Mouse (Mus musculus): ENCODE results near the gene Cdk17.
"Not testable (repeated sequence)": the region's sequence is repeated elsewhere in the genome, so short reads cannot be mapped to it uniquely, and the experiment has no call there.

The Cdk17 gene

DNA sequence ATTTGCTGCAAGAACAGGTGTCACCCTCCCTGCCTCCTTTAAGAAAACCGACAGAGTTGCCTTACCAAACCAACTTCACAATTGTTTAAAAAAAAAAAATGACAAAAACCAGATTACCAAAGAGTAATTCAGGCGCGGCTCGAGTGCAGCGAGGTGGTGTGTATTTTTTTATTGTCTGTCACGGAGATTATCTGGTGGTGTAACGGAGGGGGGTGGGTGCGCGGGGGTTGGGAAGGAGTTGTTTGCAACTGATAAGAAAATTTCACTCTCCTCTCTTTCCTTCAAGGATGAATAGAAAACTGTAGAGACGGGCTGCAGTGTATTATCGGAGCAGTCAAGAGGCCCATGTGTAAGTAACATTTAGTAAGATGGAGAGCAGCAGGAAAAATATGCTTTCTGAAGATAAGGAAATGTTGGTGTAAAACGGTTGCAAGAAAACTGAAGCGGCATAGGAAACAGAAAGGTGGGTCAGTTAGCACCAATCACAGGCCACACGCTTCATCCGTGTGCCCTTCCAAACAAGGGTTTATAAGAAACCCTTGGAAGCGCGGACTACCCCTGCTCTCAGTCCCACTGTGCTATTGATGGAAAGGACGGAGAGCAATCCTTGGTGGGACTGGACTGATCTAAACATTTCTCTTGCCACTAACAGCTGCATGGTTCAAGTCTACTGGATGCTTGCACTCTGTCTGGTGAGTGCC is 17.2 kb upstream of the Cdk17 start:
- no peak for DNase-seq (ENCODE audit: low spot score in 2 of 2)

DNA sequence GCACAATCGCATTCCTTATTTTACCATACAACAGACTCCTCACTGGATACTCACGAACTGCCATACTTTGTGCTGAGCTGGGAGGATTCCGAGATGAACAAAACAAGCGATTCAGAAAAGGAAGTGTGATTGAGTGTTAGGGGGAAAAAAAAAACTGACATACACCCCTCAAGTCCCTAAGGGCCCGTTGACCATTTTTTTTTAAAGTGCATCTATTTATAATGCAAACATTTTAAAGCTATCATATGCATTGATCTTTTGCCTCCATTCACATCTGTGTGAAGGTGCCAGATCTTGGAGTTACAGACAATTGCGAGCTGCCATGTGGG is 16.7 kb upstream of the Cdk17 start:
- DNase-seq (ENCODE audit: low spot score in 2 of 2) = no peak

DNA sequence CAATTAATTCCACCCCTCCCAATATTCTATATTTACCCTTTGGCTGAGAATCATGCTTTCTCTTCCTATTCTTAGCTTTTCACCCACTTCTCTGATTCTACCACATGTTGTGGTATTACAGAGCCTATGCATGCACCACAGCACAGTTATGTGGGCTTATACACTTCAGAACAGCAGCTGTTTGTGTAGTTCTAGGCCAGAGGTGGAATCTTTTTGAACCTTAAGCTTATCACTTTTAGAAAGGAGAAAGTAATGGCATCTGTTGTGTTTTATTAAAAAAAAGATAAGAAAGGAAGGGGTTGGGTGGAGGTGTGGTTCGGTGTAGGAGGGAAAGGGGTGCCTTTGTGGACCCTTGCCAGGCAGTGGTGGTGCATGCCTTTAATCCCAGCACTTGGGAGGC is 16.1 kb upstream of the Cdk17 start:
- no peak for DNase-seq (ENCODE audit: low spot score in 2 of 2)

GRCm38 (mm10) chr10:93145088-93145487 is 15.6 kb upstream of the Cdk17 start:
- DNase-seq (ENCODE audit: low spot score in 2 of 2) = peak in 1 of 2 experiments; percentile 63

- DNase-seq (ENCODE audit: low spot score in 2 of 2) = no peak
These were observed 14.1 kb upstream of the Cdk17 start for GRCm38 (mm10) chr10:93146601-93147000.

GRCm38 (mm10) chr10:93147691-93148090 is 13.0 kb upstream of the Cdk17 start:
- DNase-seq (ENCODE audit: low spot score in 2 of 2) = no peak

GRCm38 (mm10) chr10:93149597-93149996 is 11.1 kb upstream of the Cdk17 start:
- DNase-seq (ENCODE audit: low spot score in 2 of 2) = no peak

DNA sequence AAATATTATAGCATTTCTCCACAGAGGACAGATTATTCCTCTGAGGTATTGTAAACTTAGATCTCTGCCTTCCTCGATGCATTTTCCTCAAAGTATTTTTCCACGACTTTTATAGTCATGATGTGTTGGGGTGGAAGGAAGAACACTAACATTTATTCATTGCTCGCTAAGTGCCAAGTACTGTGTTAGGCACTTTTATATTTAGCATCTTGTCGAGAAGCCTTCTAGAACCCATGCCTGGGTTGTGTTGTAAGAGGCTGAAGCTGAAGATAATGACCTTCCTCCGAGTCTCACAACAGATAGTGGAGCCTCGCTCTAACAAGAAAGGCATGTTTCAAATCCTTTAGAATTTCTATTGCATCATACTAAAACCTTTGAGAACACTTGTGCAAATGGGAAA is 8.9 kb upstream of the Cdk17 start:
- DNase-seq (ENCODE audit: low spot score in 2 of 2) = no peak

DNA sequence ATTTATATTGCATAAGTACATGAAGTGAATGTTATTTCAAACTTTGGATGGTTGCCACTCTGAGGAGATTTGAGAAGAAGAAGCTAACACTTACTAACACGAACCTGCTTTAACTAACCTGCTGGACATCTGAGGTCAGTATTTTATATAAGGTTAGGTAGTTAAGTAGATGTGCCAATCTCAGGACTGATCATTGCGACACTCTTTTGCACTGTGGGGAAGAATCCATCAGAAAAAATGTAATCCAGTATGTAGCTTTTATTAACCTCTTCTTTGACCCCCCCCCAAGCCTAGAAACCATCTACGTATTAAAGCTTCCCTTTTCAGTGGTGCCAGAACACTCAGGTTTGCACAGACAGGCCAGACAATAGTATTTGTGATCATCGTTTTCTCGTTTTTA is 8.0 kb upstream of the Cdk17 start:
- DNase-seq (ENCODE audit: low spot score in 2 of 2) = no peak

DNA sequence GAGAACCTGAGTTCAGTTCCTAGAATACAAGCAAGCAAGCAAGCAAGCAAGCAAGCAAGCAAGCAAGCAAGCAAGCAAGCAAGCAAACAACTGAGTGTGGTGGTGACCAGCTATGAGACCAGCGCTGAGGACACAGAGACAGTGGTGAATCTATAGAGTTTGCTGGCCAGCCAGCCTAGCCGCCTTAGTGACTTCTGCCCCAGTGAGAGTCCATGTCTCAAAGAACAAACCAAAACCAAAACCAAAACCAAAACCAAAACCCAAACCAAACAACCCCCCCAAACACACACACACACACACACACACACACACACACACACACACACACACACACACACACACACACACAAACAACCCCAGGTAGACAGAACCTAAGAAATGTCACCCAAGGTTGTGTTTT is 7.3 kb upstream of the Cdk17 start:
- not testable (repeated sequence) for DNase-seq (ENCODE audit: low spot score in 2 of 2)

GRCm38 (mm10) chr10:93159651-93160496 is 801 bp upstream of the Cdk17 start:
- DNase-seq (ENCODE audit: low spot score in 2 of 2) = no peak

DNA sequence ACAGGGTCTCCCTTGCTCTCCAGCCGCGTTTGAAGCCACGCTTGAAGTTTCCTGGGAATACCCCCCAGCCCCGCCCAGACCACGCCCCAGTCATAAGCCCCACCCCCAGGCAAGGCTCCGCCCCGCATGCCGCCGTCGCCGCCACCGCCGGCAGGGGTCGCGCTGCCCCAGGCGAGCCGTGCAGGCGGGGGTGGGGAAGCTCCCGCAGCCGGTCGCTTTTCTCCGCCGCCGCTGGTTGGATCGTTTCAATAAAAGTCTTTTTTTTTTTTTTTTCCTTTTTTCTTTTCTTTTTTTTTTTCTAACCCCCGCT is 223 bp upstream of the Cdk17 start:
- peak; percentile 85 to 87 for DNase-seq (ENCODE audit: low spot score in 2 of 2)

DNA sequence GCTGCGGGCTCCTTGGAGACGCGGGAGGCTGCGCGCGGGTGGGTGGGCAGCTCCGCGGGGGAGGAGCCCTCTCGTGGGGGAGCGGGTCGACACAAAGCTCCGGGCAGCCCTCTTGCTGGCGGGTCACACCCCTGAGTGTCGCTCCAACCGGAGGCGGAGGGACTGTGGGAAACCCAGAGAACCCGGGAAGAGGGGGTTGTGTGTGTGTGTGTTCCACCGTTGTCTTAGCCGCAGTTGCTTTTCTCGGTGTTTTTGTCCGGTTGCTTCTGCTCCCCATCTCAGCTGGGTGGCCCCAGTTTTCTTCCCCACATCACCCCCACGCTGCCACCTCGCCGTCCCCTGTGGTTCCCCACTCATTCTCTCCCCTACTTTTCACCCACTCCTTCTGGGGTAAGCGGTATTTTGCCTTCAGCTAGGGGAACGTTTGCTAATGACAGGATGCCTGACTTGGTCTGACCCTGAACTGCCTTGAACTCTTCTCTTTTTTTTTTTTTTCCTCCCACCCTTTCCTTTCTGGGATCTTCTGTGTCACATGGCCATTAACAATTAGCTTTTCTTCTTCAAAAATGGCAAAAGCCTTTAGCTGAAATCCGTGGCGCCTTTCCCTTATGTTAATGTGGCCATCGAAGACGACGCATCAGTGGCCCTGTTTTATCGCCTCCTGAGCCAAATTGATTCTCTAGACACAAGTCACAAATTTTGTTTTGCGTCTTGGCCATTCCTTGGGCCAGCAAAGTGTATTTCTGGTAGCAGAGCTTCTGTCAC is 1.0 kb downstream of the Cdk17 start:
- DNase-seq (ENCODE audit: low spot score in 2 of 2) = peak; percentile 45 to 68

GRCm38 (mm10) chr10:93162276-93162971 is 1.7 kb downstream of the Cdk17 start:
- no peak for DNase-seq (ENCODE audit: low spot score in 2 of 2)

GRCm38 (mm10) chr10:93162972-93163660 is 2.4 kb downstream of the Cdk17 start:
- DNase-seq (ENCODE audit: low spot score in 2 of 2) = no peak

DNA sequence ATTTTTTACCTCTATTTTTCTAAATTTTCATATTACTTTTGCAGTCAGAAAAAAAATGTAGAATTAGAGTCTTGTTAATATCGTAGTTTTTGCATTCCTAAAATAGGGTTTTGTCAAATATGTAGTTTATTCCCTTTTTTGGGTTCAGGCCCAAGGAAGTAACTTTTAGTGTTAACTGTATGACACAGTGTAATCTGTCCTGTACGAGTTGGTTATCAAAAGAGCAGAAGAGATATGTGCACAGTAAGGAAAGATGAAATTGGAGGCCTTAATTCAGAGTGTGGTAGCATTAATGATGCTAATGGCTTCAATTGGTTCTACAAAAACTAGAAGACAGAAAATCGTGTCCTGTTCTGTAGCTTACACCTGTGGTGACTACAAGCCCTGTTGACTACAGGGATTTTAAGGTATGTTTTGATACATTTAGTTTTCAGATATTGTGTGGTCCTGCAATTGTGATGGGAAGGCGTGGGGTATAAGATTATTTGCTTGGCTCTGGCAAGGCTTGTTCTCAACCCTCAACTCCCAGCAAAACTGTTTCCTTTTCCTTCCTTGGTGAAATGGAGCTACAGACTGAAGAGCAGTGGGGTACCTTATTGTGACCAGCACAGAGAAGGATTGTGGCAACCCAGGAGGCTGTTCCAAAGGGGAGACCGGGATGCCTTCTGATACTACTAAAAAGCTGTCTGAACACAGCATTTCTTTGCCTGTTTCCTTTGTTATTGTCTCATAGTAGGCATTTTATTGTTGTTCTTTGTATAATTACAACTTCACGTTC is 3.2 kb downstream of the Cdk17 start:
- DNase-seq (ENCODE audit: low spot score in 2 of 2) = no peak

GRCm38 (mm10) chr10:93165416-93166381 is 5.0 kb downstream of the Cdk17 start:
- DNase-seq (ENCODE audit: low spot score in 2 of 2) = no peak

- DNase-seq (ENCODE audit: low spot score in 2 of 2) = no peak
These were observed 5.7 kb downstream of the Cdk17 start for GRCm38 (mm10) chr10:93166382-93166769.

- DNase-seq (ENCODE audit: low spot score in 2 of 2) = no peak
These were observed 6.6 kb downstream of the Cdk17 start for GRCm38 (mm10) chr10:93167311-93167710.

DNA sequence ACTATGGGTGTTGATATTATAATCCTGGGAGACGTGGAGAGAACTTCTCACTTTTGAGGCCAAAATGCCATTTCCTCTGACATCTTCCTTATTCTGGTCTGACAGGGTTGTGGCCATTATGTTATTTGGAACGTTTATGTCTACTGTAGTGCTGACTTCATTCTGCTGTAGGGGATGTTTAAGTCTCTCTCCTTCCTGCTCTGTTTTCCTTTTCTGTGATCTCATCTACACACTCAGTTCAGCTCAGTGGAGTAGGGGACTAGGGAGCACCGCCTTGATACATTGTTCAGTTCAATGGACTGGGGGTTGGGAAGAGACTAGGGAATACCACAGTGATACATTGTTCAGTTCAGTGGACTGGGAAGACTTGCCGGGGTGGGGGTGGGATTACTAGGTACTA is 7.4 kb downstream of the Cdk17 start:
- DNase-seq (ENCODE audit: low spot score in 2 of 2) = no peak

Data from urinary bladder, postnatal 4 days (tissue).